Mouse (Mus musculus) R1 (cell line): ENCODE data around the gene Wfdc18.

Experiments used
- DNase-seq: peaks from one replicate; pipeline ENCODE4 v3.0.0-alpha.2; 2018; ENCODE audit warnings: low read depth, low spot score

The Wfdc18 gene

GRCm38 (mm10) chr11:83742731-83743355 lies 34.0 kb downstream of the Wfdc18 start:
- no peak for DNase-seq

- DNase-seq, result no peak
Measured at GRCm38 (mm10) chr11:83743525-83743924, 34.7 kb downstream of the Wfdc18 start.

- DNase-seq, result no peak
Measured at GRCm38 (mm10) chr11:83746152-83746551, 37.3 kb downstream of the Wfdc18 start.

DNA sequence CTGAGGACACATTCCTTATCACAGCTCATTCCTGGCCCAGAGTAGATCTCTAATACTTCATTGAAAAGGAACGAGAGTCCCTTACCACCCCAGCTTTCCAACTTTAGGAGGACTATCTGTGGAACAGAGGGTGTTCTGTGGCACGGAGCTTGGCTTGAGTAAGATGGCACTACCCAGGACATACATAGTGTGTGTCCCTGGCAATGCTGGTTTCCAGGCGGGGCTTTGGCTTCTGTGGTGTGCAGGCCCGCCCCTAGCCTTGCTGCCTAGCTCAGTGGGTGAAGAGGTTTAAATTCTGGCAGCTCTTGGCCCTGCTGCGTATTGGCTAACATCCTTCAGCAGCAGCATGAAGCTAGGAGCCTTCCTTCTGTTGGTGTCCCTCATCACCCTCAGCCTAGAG lies 37.9 kb downstream of the Wfdc18 start, which contains the start of gene Wfdc21:
Wfdc21 (plus strand) TSS at position 260 of the 400 bp plus-strand sequence.
- no peak for DNase-seq

GRCm38 (mm10) chr11:83747376-83748265 lies 38.8 kb downstream of the Wfdc18 start:
- DNase-seq, result no peak

GRCm38 (mm10) chr11:83753581-83754181 lies 44.9 kb downstream of the Wfdc18 start, which contains the start of gene Heatr6:
Gene Heatr6 (plus strand): TSS chr11:83753696.
- peak; percentile 93 for DNase-seq

DNA sequence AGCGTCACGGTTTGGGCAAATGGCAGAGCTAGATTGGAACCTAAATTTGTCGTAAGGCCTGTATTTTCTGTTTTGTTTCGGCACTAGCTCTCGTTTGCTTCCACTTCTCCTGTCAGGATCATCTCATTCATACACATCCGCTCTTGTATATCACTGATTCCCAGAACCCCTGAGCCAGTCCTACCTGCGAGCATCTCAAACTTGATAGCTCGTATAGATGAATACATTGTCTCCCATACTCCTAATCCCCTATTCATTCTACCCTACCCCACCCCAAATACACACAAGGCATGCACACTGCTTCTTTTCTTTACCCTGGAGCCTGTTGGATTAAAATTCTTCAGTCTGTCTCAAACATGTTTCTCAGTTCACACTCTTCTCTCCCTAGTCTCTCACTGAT lies 45.4 kb downstream of the Wfdc18 start:
- no peak for DNase-seq
